Mouse (Mus musculus): ENCODE results near the gene Myzap.

DNA sequence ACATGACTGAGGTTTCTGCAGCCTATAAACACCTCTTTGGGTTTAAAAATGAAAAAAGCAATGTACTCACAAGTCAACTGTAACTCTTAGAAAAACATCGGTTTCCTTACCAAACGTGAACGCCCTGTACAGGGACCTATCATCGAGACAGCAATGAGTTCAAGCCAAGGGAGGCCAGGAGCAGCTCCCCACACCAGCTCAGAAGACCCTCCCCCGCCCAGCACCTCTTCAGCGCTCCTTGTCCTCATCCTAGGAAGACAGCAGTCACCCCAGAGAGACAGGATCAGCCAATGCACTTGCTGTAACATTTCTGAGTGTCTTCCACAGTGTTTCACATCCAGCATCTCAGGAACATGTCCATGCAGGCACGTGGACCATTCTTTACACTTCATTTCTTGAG lies 113.6 kb downstream of the Myzap start:
- no peak for TF ChIP-seq GATA1 (IDR thresholded peaks at IDR 0.05; ENCODE audit: borderline replicate concordance, low read length)
- TF ChIP-seq FLI1 (IDR thresholded peaks at IDR 0.05; ENCODE audit: low read length): no peak
